Mouse (Mus musculus) urinary bladder, postnatal 14 days (tissue): ENCODE measurements around the gene Olfr574.

ENCODE experiments used
- DNase-seq: peaks from one replicate; pipeline ENCODE4 v3.0.0; 2021; ENCODE audit warnings: low spot score

The Olfr574 gene

DNA sequence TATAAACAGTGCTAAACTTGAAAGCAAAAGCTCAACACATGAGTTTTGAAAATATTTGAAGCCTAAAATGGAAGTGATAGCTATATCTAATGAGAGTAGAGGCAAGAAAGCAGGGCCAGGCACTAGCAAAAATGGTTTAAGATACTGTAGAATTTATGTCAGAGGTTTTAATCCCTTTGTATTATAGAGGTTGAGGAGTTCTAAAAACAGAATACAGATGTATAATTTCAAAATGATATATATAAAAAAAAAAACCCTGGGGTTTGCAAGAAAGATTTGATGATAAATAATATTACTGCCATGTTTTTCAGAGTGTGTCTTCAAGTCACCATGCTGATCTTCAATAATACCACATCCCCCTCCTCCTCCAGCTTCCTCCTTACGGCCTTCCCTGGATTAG is at the start of gene Olfr574:
Gene Olfr574, plus strand, starts transcription at position 301 of the 400 bp plus-strand sequence.
- DNase-seq = no peak

DNA sequence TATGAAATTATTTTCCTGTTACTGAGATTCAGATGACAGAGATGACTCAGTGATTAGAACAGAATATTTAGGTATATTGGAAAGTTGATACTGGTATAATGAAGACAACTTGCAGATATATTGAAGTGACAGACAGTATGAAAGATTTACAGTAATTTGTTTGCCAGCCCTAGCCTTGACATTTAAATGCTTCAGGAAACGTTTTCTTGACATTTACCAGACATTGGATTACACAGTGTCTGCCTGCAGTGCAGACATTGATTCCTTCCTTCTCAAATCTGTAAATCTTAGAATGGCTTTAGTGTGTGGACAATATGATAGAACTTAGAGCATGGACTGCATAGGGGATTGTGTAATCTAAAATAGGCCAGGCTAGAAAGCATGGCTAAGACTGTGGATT is 33.0 kb upstream of the Olfr574 start:
- DNase-seq = no peak

DNA sequence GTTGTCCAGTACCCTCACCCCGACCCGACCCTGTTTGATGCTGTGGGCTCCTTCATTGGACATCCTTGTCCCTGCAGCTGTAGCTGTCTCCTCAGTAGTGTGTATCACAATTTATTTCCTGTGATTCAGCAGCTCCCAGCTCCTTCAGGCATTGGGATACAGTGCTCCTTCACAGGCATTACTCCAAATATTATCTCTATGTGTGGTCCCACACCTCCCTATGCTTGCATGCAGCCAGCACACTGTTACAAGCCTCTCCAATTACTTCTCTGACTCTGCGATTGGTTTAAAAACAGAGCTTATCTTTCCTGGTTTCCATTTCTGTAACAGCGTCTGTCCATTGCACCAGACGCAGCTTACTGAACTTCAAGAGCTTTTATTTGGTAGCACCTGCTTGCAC is 31.9 kb upstream of the Olfr574 start:
- no peak for DNase-seq

DNA sequence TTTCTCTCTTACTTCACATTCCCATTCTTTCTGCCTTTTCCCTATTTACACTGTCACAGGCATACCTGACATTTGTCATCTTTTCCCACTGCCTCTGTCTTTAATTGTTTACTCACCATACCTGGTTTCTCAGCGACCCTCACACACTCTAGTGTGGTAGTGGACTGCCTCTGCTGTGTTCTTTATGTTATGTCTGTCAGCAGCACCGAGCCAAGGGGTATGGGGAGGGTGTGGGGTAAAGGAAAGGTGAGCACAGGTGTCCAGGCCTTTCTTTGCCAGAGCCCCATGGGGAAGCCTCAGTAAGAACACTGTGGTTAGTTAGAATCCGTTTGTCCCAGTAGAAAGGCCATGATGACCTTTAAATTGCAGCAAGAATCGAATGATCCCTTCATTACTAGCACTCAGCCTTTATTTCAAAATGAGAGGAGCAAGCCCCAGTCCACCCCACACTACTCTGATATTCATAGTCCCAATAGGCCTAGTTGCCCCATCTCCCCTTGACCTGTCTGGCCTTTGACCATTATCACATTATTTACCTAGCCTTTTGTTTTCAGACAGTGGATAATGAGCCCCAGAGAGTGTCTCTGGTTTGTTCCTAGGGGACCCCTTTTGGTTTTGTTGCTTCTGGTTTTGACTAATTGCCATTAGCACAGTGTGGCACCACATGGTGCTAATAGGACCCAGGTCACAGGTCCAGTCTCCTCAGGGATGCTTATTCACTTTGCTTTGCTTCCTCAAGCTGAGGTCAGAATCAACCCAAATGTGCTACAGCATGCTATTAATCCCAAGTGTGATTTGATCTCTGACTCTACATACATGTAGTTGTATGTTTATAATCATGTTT is 31.0 kb upstream of the Olfr574 start, which contains the start of gene Olfr571:
Gene Olfr571, minus strand, starts transcription at position 505 of the 844 bp plus-strand sequence.
- DNase-seq = no peak

DNA sequence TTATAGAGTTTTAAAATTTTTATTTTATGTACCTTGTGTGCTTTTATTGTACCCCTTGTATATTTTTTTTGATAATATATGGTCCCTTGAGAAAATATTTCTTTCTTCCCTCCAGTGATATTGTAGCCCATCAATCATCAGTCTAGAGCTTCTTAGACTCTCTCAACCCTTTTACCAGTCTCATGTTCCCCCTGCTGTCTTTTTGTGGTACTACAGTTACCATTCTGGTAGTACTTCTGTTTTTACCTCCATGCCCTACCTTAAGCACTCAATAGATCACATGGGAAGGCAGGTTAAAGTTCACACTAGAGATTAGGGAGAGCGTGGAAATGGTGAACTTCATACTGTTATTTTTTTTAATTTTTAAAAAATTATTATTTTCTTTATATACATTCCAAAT is 28.6 kb upstream of the Olfr574 start:
- DNase-seq = no peak

DNA sequence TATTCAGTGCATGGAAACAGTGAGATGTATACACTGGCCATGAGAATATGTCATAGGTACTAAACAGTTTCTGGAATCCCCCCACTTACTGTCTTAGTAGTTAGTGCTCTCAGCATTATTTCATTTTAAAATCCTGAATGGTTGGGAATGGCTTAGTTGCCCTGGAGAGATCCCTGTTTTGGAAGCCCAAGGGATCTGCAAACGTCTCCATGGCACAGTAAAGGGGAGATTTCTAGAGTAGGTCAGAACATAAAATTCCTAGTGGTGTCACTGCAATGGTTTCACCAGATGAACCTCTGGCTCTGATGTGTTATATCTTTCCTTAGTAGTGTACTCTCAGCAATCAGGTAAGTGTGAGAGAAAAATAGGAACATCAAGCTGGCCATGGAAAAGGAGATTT is 24.2 kb upstream of the Olfr574 start, which contains the start of gene Olfr572:
Gene Olfr572, plus strand, starts transcription at position 301 of the 400 bp plus-strand sequence.
- DNase-seq = no peak

DNA sequence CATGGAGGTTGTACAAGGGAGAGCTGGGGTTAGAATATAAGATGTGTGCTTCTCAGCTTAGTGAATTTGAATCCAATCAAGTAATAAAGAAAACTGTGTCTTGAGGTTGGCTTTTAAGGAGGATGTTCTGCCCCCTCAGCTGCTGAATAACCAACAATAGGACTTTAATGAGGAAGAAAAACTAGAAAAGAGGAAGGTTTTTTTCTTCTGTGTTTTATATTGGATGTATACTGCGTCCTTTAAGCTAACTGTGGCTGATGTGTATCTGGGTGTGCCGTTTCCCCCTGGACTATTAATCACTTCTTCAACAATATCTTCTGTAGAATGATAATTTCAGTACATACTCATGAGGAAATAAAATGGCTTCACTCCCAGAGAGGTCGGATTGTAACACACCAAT is 21.2 kb upstream of the Olfr574 start:
- DNase-seq = no peak

DNA sequence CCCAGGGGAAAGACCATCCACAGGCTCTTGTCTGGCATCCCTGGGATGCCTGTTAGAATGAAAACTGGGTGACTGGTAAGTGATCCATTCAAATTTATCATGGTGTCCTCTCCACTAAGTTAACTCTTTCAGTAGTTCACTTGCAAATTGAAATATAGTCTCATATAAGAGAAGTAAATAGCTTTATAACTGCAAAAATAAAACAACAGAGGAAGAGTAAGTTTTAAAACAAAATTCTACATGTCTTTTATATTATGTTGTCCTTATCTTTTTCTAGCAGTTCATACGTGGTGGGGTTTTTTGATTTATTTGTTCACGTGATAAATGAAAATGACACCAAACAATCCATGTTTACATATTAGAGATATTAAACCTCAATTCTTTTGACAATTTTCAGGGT is 5.8 kb upstream of the Olfr574 start, which contains the start of gene Olfr573-ps1:
Gene Olfr573-ps1, minus strand, starts transcription at position 101 of the 400 bp plus-strand sequence.
- DNase-seq = no peak

DNA sequence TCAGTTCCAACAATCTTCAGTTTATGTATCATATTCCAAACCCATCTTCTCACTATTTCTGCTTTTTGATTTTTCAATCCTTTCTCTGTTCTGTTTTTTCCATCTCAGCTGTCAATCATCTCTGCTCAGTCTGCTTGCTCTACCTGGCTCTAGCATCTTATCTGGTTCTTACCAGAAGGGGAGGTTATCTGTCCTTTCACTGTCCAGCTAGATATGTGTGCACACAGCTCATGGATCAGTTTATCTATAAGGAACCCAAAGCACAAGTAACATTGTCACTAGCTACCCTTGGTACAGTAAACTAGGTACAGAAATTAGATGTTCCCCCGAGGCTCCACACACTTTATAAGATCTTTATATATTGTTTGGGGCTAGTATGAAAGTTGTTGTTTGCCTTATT is 4.8 kb upstream of the Olfr574 start:
- no peak for DNase-seq

DNA sequence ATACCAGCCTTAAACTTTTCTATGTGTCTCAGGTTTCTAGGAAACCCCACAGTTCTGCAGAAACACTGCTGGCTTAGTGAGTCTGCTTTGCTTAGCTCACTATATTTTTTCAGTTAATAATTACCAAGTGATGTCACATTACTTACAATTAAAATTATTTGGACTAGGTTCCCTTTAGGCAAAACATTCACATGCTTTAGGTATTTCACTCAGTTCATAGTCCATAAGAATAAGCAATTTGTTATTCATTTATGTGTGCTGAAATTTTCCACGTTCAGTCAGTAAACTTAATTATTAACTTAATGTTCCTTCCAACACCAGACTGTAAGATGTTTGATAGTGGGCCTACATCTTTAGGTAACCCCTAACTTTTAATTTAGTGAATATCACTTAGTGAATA is 2.5 kb downstream of the Olfr574 start:
- no peak for DNase-seq

DNA sequence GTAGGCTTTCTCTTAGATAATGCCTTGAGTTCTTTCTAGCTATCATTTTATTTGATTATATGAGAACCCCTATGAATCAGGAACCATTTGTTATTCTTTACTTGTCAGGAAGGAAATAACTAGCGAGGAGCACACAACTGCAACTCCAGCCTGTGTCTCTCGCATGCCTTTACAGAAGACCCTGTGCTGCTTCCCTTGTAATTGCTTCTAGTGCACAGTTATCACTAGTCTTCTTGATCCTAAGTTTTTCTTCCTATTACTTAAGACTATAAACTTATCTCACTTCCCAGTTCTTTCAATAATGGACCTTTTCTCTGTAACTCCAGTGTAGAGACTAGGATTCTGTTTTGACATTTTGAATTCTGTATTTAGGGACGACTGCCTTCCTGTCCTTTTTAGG is 9.9 kb downstream of the Olfr574 start:
- DNase-seq = no peak

DNA sequence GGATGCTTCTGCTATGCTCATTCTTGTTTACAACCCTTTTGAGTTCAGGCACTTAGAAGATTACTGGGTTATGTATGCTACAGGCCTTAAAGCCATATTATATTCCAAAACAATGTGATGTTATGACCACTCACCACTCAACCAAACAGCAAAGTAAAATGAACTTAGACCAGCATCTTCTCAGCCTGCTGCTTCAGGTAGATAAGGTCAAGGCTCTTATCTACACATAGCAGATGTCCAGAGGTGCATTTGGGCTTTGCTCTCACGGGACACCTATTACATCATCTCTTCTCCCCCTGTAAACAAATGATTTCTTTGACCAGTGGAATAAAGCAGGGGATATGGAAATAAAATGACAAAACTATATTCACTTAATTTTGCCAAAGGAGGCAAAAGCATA is 10.3 kb downstream of the Olfr574 start, which contains the start of gene Olfr575:
Gene Olfr575, minus strand, starts transcription at position 183 of the 400 bp plus-strand sequence.
- DNase-seq = no peak

DNA sequence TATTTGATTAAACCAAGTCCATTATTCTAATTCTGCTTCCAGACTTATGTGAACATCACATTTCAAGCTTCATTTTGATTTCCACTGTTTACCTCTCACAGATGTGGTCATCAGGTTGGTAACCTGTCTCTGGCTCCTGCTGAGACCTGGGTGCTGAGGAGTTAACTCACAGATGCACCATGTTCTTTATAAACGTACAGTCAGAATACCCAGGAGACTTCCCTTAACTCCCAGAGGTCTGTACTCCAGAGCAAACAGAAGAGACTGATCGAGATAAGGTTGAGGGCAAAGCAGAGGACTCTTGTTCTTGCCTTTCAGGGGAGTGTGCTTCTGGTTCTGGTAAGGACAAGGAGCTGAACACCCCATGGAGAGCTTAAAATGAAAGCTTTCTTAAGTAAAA is 14.1 kb downstream of the Olfr574 start, which contains the start of gene Olfr576:
Gene Olfr576, plus strand, starts transcription at position 301 of the 400 bp plus-strand sequence.
- no peak for DNase-seq

DNA sequence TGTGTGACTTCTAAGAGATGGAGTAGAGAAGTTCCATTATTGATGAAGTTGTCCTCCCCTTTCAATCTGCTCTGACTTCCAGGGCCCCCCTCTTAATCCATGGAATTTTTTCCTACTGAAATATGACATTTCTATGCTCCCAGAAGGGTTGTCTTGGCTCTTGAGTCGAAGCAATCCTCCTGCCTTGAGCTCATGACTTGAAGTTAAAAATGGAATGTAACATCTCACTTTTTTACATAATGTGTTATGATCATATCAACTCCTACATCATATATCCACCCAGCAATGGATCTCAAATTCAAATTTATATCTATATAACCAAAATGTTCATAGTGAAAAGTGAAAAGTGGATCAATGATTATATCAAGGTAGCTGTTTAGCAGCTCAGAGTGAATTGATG is 26.1 kb downstream of the Olfr574 start:
- no peak for DNase-seq

DNA sequence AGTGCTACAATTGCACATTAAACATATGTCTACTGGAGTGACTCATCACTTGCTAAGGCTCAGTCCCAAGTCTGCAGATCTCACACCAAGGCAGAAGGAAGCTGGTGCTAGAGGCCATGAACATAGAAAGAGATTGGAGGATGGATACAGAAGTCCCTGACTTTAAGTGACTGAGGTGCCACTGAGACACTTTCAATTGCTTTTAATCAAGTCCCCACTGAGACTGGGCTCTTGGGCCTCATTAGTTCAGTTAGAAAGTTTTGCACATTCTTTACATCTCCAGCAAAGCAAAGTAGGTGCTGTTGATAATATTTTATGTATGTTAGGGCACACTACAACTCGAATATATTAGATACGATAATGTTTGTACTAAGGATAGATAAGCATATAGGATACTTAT is 27.6 kb downstream of the Olfr574 start, which contains the start of gene Olfr577:
Gene Olfr577, minus strand, starts transcription at position 101 of the 400 bp plus-strand sequence.
- no peak for DNase-seq

DNA sequence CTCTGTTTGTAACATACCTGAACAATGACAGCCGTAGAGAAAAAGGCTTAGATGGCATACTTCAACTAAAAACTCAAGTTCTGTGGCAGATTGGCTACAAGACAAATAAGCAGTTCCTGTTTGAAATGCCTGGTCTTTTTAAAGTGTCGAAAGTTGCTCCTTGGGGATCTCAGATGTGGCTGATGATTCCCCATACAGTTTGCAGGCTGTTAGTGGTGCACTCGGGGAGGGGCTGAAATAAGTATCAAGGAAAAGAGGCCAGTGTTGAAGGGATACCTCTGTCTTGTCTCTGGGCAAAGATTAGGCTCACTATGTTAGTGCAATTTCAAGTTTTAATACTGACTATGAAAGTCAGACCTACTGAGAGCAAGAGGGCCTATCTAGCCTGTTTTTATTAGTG is 41.0 kb downstream of the Olfr574 start, which contains the start of gene Olfr578:
Gene Olfr578, minus strand, starts transcription at position 101 of the 400 bp plus-strand sequence.
- no peak for DNase-seq
